Mouse (Mus musculus) liver, embryonic 18 days (tissue): ENCODE results near the gene Zfp938. TPM values are rescaled to one million over a fixed set of nuclear protein-coding genes. Genes with fewer than 3 reads are reported as not detected.

Source experiments
- polyA plus RNA-seq: library from polyadenylated mRNA; depleted of rRNA; stranded (reverse); fragments of >200 nt; gene quantifications from 2 replicates; pipeline ENCODE4 v1.2.3, GENCODE M21; 2012; rRNA removed

Gene Zfp938
- polyA plus RNA-seq, result 1.9 and 2.2 TPM in 2 replicates

GRCm38 (mm10) chr10:82240742-82241400 is at the start of gene Zfp938:
TSS of gene Zfp938 (minus strand) at chr10:82241280.

Other genes with a start within 250 kb of the Zfp938 start
- gene Zfp873, start 193.2 kb downstream of the Zfp938 start, polyA plus RNA-seq, result 1.6 and 1.7 TPM in 2 replicates
- gene BC024063, start 157.9 kb downstream of the Zfp938 start, polyA plus RNA-seq, result 0.24 and 0.29 TPM in 2 replicates
- 0.68 and 0.70 TPM in 2 replicates for gene AU041133, start 113.3 kb downstream of the Zfp938 start, polyA plus RNA-seq
- gene 4932415D10Rik, start 75.3 kb upstream of the Zfp938 start, polyA plus RNA-seq, result not detected in 2 replicates
- gene Gm4924, start 113.0 kb upstream of the Zfp938 start, polyA plus RNA-seq, result 0.59 and 0.90 TPM in 2 replicates